Comparison of ENCODE assay signal across 17 mouse cellular contexts in genomic region chr8:67632290-67632689, GRCm38 (mm10).
DNase-seq lines count a peak whose midpoint lies in the region; ATAC-seq lines count a peak whose summit lies in the region.
"Had no signal": no experiment of that assay in that cellular context is flagged by ENCODE, and none has a peak within 500 bp of the region (broad histone marks: within the 10 kb centered on the region; RNA-seq: fewer than 3 reads in every experiment).

No protein-coding gene starts in this region.

- peak; percentile 64; the same call in 1 of the 2 replicates for ATAC-seq in midbrain, embryonic 14.5 days (ENCODE audit: low FRiP score, low TSS enrichment)
- ATAC-seq: hindbrain, embryonic 16.5 days had no signal

- H3K4me3 ChIP-seq in midbrain, embryonic 14.5 days (replicated peaks; ENCODE audit: low read depth, low read length) = no peak overlapping the region
- H3K4me3 ChIP-seq in midbrain, embryonic 10.5 days = no peak overlapping the region
- H3K4me3 ChIP-seq: embryonic facial prominence, embryonic 12.5 days; limb, embryonic 13.5 days had no signal

- H3K4me1 ChIP-seq in midbrain, embryonic 14.5 days (ENCODE audit: control insufficient read depth, insufficient read depth, low read length) = no peaks in the 10 kb centered on the region
- H3K4me1 ChIP-seq in midbrain, embryonic 10.5 days = no peaks in the 10 kb centered on the region
- H3K4me1 ChIP-seq: embryonic facial prominence, embryonic 12.5 days; limb, embryonic 13.5 days had no signal

- no peaks in the 10 kb centered on the region for H3K27me3 ChIP-seq in midbrain, embryonic 14.5 days (ENCODE audit: control insufficient read depth, insufficient read depth, low read length)
- H3K27me3 ChIP-seq in midbrain, embryonic 10.5 days (ENCODE audit: low read depth, poor library complexity, severe bottlenecking) = no peaks in the 10 kb centered on the region
- H3K27me3 ChIP-seq: embryonic facial prominence, embryonic 12.5 days; limb, embryonic 13.5 days had no signal

- WGBS in midbrain, embryonic 14.5 days = 76% methylated on average over 6 of the region's 6 CpGs
- 81% methylated on average over 6 of the region's 6 CpGs for WGBS in midbrain, embryonic 10.5 days

- H3K27ac ChIP-seq in midbrain, embryonic 14.5 days (replicated peaks; ENCODE audit: low read depth, low read length) = no peak overlapping the region
- H3K27ac ChIP-seq in midbrain, embryonic 10.5 days (replicated peaks) = no peak overlapping the region
- H3K27ac ChIP-seq: embryonic facial prominence, embryonic 12.5 days; kidney, postnatal 0 days; limb, embryonic 13.5 days; liver, embryonic 14.5 days had no signal

- no peak overlapping the region for H3K9ac ChIP-seq in midbrain, embryonic 14.5 days (replicated peaks; ENCODE audit: low read length)
- H3K9ac ChIP-seq: embryonic facial prominence, embryonic 12.5 days; limb, embryonic 13.5 days; liver, embryonic 14.5 days had no signal

- peak; percentile 6 for DNase-seq in layer of hippocampus, adult 11-12 months (ENCODE audit: low spot score)
- no peak for DNase-seq in layer of hippocampus, adult 9-10 months (ENCODE audit: low spot score)
- DNase-seq in midbrain, embryonic 14.5 days = no peak
- DNase-seq in midbrain, embryonic 10.5 days (ENCODE audit: low spot score) = no peak
- peak; percentile 3 to 15 for DNase-seq in frontal cortex, postnatal 36 days (ENCODE audit: low spot score in 2 of 2)
- no peak for DNase-seq in adrenal gland, postnatal 25 days
- no peak for DNase-seq in cerebellum, adult 8-10 months
- DNase-seq: cerebellum, adult 11 months; cerebellum, postnatal 36 days; heart, postnatal 14 days; kidney, adult 11 months had no signal

- H3K4me2 ChIP-seq in midbrain, embryonic 14.5 days (ENCODE audit: low read length) = no peak overlapping the region
- H3K4me2 ChIP-seq: embryonic facial prominence, embryonic 12.5 days; heart, embryonic 11.5 days; limb, embryonic 13.5 days had no signal

- H3K9me3 ChIP-seq in midbrain, embryonic 14.5 days (ENCODE audit: control insufficient read depth, low read length) = no peaks in the 10 kb centered on the region
- H3K9me3 ChIP-seq in midbrain, embryonic 10.5 days (replicated peaks) = no peaks in the 10 kb centered on the region
- H3K9me3 ChIP-seq: embryonic facial prominence, embryonic 12.5 days; limb, embryonic 13.5 days had no signal

- H3K36me3 ChIP-seq in midbrain, embryonic 14.5 days (ENCODE audit: control insufficient read depth, insufficient read depth, low read length) = no peaks in the 10 kb centered on the region
- H3K36me3 ChIP-seq in midbrain, embryonic 10.5 days = no peaks in the 10 kb centered on the region
- H3K36me3 ChIP-seq: embryonic facial prominence, embryonic 12.5 days; limb, embryonic 13.5 days had no signal

Comparison
In these comparisons a context has a peak if more than half of its experiments do, and no peak if none do; other contexts are left out.
1. DNase-seq: peak in layer of hippocampus, adult 11-12 months (single experiment) and frontal cortex, postnatal 36 days (2 of 2); none in layer of hippocampus, adult 9-10 months (single experiment), midbrain, embryonic 14.5 days (single experiment), midbrain, embryonic 10.5 days (single experiment), adrenal gland, postnatal 25 days (single experiment) and cerebellum, adult 8-10 months (single experiment).